Mouse (Mus musculus) lung, postnatal 0 days (tissue): ENCODE data around the gene Ncor1.

Experiments used
- CTCF ChIP-seq: IDR thresholded peaks from 2 replicates; pipeline ENCODE4 v1.5.1; 2016; ENCODE audit warnings: antibody characterized with exemption, mild to moderate bottlenecking
- EP300 ChIP-seq: IDR thresholded peaks from 2 replicates; pipeline ENCODE4 v1.6.1; 2016; ENCODE audit warnings: antibody characterized with exemption, mild to moderate bottlenecking, control low read depth

- TF ChIP-seq CTCF (no peak), EP300 (no peak)
These were observed 28.6 kb upstream of the Ncor1 start for GRCm38 (mm10) chr11:62486949-62487348.
